Mouse (Mus musculus): ENCODE measurements around the gene Ap2s1.
"Not testable (repeated sequence)": the region's sequence is repeated elsewhere in the genome, so short reads cannot be mapped to it uniquely, and the experiment has no call there.

The Ap2s1 gene

DNA sequence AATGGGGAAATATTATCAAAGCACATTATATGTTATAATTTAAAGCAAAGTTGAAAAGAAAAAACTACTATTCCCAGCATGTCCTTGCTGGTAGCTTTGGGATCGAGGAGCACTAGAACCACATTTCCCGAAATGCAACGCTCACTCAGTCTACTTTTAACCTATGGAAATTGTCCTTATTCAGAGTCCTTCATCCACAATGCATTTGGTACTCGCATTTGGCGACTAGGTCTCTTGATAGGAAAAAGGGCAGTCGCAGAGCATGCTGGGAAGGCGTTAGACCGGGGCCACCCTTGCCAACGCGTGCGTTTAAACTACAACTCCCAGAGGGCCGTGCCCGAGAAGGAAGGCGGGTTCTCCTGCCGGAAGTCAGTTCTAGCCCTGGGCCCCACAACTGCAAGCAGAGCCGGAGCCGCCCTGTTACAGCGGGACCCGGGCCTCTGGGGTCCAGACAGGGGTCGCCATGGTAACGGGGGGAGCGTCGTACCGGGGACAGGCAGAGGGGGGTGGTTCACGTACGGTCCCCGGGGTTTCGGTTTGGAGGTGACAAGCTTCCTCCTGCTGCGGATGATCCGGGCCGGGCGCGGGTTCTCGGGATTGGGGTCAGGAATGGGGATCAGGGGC, at the start of gene Ap2s1:
TSS of gene Ap2s1 (plus strand) at position 338 of the 624 bp plus-strand sequence.
- DNase-seq (ENCODE audit: low spot score in 2 of 2): peak; percentile 95 to 96

DNA sequence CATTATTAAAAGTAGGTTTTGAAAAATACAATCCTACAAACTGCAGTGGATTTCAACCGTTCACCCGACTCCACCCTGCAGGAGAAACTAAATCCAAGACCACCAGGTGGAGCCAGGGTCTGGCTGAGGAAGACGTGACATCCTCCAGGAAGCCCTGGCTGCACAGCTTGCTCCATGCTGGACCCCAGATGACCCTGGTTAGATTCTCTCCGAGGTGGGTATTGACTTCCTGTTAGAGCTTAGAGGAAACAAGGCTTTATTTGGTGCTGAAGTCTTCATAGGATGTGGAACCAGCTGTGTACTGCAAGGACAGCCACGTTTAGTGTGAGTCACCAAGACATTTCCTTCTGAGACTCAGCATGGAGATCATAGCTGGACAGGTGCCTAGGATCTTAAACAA, 49.0 kb upstream of the Ap2s1 start:
- no peak for DNase-seq (ENCODE audit: low spot score in 2 of 2)

DNA sequence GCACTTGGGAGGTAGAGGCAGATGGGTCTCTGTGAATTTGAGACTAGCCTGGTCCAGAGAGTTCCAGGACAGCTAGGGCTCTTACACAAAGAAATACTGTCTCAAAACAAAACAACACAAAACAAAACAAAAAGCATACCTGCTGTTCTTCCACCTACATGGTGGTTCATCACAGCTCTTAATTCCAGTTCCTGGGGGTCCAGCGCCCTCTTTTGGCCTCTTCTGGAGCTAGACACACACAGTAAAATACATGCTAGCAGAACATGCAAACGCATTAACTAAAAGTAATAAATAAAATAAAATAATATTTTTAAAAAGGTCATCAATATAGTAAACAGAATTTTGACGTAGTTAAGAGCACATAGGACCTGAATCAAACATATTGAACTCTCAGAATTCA, 43.2 kb upstream of the Ap2s1 start:
- DNase-seq (ENCODE audit: low spot score in 2 of 2): peak in 1 of 2 experiments; percentile 19

DNA sequence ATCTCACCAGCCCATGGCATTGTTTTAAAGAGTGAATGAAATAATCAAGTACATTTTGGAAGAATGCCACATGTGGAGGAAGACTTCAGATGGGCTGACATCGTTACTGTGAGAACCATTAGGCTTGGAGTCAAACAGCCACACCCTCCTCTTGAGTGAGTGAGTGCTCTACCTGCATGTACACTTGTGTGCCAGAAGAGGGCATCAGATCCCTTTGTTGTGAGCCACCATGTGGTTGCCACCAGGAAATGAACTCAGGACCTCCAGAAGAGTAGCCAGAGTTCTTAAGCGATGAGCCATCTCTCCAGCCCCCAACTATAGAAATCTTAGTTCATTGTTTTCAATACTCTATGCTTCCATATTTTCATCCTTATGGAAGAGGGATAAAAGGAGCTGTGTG, 39.2 kb upstream of the Ap2s1 start:
- DNase-seq (ENCODE audit: low spot score in 2 of 2): no peak

DNA sequence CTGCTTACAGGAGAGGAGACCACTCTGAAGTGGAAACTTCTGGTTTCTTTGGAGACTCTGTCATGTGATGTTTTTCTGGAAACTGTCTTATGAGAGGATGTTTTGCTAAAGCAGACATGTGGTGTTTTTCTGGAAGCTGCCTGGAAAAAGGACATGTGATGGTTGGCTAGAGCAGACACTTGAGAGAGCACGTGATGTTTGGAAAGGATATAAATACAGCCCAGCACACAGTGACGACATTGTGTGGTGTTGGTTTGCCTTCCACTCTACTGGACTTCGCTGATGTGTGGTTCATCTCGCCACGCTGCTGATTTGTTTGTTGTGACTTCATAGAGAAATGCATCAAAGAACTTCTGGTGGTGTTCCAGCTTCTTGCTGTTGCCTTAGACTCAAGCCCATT, 37.6 kb upstream of the Ap2s1 start:
- no peak for DNase-seq (ENCODE audit: low spot score in 2 of 2)

DNA sequence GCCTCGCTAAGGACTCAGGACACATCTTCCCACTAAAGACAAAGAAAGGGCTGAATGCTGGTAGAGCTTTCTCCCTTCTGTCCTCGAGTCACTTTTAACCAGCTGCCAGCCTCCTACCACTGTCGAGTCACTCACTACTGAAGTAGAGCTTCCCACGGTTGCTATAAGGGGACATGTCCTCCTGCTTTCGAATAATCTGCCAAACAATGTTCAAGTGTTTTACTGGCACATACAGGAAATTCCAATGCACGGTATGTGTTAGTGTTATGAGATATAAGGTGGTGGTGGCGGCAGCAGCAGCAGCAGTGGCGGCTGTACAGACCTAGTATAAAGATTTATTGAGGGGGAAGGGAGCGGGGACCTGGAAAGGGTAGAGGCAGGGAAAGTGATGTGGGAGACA, 31.8 kb upstream of the Ap2s1 start:
- DNase-seq (ENCODE audit: low spot score in 2 of 2): no peak

DNA sequence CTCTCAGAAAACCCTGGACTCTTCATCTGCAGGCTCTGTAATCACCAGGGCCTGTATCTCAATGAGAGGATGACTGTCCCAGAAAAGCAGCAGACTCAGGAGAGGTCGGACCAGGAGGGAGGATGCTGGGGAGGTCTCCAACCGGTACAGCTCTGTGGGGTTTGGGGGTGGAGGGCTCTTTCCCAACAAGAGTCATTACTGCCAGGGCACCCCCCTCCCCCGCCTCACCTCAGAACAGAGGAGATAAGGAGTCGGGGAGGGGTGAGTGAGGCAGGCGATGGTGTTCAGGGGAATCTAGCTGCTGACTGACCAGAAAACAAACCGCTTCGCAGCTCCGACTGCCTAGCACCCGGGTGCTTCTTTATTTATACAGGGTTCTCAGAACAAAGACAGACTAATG, 30.0 kb upstream of the Ap2s1 start:
- no peak for DNase-seq (ENCODE audit: low spot score in 2 of 2)

DNA sequence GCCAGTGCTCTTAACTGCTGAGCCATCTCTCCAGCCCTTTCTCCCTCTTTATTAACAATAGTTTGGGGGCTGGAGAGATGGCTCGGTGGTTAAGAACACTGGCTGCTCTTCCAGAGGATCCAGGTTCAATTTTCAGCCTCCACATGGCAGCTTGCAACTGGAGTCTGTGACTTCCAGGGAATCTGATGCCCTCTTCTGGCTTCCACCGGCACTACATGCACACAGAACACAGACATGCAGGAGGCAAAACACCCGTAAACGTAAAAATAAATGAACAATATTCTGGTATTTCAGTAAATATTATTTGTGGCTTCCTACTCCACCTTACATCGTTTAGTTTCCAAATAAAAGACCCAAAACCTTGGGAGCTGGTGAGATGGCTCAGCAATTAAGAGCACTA, 27.6 kb upstream of the Ap2s1 start:
- DNase-seq (ENCODE audit: low spot score in 2 of 2): no peak

DNA sequence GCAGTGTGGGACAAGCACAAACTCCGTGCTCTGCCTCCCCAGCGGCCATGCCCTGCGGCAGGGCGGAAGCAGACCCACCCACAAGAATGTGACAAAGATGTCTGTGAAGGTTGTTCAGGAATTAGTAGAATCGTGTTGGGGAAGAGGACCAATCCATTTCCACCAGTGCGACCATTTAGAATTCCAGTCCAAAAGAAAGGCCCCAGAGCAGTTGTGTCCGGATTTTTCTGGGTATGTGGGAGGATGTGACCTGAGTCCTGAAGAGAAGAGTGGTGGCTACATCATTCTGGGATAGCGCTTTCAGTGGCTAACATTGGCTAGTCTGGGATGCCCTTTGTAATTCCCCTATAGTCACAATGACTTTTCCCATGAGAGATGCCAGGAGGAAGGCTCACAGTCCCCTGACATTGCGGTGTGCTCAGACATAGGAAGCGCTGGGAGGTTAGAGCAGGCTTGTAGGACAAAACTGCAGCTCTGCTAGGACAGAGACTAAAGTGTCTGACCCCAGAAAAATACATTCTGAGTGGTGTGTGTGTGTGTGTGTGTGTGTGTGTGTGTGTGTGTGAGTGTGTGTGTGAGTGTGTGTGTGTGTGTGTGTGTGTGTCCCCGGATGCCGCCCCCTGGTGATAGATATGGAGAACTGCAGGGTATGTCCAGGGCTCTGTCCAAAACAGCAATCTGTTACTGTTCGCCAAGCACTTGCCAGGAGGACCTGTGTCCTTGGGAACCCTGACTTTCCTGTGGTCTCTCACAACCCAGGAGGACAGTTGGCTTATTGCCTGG, 25.4 kb upstream of the Ap2s1 start:
- DNase-seq (ENCODE audit: low spot score in 2 of 2): no peak

DNA sequence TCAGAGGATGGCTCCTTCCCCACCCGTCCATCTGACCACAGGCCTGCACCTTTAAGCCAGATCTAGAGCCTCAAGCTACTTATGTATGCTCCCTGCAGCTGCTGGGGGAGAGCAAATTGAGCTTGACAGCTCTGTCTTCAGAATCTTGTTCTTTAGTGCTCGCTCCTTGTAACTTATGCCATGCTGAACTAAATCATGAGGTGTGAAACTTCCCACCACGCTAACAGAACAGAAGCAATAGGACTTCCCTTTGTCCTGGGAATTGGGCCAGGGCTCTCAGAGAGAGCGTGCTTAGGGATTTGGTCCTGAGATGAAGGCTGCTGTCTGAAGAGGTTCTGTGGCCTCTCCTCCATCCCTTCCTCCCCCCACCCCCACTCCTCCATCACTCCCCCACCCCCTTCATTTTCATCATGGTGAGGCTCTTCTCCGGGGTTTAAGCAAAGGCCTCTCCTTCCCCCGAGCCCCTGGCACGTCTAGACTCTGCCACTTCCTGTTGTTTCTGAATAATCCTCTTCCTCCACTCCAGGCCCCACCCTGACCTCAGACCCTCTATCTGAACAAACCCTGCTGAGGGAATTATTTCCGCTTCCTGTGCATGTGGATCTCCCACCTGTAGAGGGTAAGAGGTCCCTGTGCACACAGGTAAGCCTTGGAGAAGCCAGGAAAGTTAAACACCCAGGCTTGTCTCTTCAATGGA, 21.6 kb upstream of the Ap2s1 start:
- not testable (repeated sequence) for DNase-seq (ENCODE audit: low spot score in 2 of 2)

DNA sequence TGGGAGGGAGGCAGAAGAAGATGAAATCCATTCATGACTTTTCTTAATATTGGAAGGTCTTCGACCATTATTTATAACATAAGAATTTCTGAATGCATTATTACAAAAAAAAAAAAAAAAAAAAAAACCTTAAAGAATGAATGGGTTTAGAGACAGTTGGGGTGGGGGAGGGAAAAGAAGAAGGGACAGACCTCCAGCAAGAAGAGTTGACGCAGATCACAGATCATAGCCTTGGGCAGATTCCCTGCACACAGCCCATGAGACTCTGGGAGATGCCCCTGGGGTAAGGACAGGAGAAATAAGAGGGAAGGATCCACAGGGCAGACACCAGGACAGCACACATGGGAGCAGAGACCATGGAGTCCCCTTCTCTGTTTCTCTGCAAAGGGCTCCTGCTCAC, 16.6 kb upstream of the Ap2s1 start, which contains the start of gene Ceacam9:
TSS of gene Ceacam9 (plus strand) at position 301 of the 400 bp plus-strand sequence.
- no peak for DNase-seq (ENCODE audit: low spot score in 2 of 2)

DNA sequence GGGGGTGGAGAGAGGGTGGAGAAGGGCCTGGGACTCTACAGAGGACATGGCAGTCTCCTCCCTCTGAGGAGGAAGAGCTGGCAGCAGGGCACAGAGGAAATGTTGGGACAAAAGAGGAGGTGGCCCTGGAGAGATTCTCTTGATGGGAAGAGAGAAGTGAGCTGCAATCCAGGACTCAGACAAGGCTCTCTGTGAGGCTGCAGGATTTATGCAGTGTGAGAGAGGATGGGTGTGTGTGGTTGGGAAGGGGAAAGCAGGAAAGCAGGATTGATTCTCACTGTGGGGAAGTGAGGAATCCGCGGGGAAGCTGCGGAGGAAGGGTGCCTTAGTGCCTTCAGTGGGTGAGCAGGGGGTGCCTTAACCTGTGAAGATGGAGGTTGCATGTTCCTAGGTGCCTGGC, 15.7 kb upstream of the Ap2s1 start:
- not testable (repeated sequence) for DNase-seq (ENCODE audit: low spot score in 2 of 2)

DNA sequence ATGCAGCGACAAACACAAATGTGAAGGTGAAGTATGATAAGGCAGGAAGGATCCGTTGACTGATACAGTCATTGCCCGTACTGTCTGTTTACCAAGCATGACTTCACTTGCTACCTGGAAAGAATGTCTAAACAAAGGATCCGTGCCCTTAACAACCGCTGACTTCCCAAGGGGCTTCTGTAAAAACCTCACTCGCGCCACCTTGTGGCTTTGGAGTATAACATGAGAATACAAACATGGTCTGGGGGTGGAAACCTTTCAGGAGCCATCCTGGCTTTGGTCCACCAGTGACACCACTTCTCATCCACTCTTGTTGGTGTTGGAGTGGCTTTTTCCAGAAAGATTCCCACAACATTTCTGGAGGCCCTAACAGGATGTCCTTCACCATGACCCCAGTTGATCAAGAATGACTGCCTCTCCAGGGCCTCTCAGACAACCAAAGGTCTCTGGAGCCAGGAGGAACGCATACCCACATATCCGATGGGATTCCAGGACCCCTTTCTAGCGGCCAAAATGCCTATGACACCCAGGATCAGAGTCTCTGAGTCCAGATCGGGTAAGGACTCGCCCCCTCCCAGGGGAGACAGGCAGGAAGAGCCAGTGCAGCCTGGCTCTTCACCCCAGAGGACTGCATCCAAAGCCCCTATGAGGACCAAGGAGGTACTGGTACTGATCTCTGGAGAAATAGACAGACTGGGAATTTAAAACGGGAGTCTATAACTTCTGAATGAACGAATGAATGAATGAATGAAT, 9.4 kb upstream of the Ap2s1 start:
- peak; percentile 35 to 52 for DNase-seq (ENCODE audit: low spot score in 2 of 2)

DNA sequence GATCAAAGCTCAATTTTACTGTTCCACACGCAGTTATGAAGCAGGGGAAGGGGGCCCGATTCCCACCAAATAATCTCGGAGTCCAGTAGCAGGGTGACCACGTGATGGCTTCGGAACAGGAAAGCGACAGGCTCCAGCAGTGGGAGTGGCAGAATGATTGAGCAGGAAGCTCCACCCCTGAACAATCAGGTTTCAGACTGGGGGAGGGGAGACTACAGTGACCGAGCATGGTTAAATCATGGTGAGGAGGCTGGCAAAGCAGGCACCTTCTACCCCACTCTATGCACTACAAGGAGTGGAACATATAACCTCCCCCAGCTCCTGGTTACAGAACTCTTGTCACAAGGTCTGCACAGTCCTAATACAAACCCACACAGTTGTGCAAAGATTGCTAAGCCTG, 8.6 kb upstream of the Ap2s1 start:
- not testable (repeated sequence) for DNase-seq (ENCODE audit: low spot score in 2 of 2)

DNA sequence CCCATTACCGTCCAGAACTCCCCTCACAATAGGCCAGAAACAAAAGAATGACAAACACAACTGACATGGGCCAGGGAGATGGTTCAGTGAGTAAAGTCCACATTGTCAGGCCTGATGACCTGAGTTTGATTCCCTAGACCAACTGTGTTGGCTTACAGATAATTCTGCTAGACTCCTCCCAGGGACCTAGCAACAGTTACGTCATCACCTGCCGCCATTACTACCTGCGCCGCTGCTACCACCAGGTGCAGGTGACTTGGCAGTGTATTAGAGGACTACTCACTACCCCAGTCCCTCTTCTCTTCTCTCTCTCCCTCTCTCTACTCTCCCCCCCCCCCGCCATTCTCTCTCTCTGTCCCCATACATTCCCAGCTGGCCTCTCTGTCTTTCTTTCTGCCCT, 7.4 kb upstream of the Ap2s1 start:
- DNase-seq (ENCODE audit: low spot score in 2 of 2): no peak

DNA sequence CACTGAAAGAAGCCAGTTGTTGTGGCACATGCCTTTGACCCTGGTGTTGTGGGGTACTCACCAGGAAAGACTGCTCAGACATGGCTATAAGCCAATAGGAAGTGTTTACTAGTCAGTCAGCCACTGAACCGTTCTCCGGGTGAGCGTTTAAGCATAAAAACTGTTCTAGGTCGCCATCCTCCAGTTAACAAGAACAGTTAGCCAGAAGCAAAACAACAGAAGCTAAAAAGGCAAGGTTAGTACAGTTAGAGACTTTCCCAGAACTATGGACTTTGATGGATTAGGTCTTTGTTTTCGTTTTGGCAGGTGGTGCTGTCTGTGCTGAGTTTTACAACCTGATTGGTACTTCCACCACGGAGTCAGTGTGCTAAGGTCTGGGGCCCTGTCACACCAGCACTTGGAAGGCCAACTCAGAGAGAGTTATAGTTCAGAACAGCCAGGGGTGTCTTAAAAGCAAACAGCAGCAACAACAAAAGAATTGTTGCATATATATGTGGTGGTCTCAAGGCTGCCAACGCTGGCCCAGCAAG, 6.3 kb upstream of the Ap2s1 start:
- no peak for DNase-seq (ENCODE audit: low spot score in 2 of 2)

DNA sequence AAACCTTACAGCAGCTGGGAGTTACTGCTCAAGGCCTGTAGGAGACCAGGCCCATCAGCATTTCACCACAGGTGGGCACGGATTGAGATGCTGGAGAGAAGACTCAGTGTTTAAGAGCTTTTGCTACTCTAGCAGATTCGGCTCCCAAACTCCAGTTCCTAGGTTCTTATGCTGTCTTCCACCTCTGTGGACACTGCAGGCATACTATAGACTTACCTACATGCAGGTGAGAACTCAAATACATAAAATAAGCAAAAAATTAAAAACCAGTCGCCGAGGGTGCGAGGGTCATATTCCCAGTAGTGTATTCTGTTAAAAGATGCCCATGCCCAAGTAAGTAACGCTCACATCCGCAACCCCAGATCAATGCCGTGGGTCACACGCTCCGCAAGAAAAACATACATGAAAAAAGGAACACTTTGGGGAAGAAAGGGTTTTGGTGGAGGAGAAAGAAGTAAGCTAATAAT, 571 bp upstream of the Ap2s1 start:
- DNase-seq (ENCODE audit: low spot score in 2 of 2): no peak

DNA sequence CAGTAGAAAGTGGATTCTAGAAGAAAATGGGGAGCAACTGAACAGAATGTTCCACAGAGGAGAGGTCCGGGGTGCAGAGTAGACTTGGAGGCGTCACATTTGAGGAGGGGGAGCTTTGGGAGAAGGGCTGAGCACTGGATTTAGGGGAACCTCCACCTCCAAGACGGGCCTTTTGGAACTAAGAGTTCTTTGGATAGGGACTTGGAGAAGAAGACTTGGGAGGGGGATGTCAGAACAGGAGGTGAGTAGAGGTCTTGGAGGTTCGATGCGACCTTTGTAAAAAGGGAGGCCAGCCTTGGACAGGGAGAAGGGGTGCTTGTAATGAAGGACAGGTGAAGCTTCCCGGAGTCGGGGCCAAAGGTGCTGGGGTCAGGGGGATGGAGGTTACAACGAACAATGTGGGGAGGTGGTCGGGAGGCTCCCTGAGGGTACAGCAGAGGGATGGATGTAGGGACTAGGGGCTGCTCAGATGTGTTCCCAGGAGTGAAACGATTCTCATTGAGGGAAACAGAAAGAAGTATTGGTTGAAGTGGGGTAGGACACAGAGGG, 920 bp downstream of the Ap2s1 start:
- DNase-seq (ENCODE audit: low spot score in 2 of 2): no peak

DNA sequence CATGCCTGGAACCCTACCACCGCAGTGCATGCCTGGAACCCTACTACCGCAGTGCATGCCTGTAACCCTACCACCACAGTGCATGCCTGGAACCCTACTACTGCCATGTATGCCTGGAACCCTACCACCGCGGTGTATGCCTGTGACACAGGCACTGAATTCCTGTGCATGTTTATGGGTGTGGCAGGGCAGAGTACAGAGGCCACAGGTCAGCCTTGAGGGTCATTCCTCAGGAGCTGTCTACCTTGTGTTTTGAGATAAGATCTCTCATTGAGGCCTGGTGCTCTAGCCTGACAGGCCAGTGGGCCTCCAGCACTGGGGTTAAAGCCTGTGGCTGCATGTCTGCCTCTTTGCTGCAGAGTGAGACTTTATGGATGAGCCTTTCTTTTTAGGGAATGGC, 7.2 kb downstream of the Ap2s1 start:
- DNase-seq (ENCODE audit: low spot score in 2 of 2): no peak

DNA sequence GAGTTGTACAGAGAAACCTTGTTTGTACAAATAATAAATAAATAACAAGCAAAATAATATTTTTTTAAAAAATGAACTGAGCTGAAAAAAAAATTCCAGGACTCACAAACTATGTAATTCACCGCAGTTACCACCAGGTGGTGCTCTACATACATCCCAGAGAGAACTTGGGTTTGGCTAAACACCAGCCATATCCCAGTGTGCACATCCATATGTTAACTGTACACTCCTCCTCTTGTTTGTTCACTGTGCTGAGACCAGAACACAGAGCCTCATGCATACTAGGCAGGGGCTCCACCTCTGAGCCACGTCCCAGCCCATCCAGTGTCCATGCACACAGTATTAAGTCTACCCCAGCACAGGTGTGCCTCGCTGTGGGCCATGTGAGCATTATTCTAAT, 7.9 kb downstream of the Ap2s1 start:
- no peak for DNase-seq (ENCODE audit: low spot score in 2 of 2)

DNA sequence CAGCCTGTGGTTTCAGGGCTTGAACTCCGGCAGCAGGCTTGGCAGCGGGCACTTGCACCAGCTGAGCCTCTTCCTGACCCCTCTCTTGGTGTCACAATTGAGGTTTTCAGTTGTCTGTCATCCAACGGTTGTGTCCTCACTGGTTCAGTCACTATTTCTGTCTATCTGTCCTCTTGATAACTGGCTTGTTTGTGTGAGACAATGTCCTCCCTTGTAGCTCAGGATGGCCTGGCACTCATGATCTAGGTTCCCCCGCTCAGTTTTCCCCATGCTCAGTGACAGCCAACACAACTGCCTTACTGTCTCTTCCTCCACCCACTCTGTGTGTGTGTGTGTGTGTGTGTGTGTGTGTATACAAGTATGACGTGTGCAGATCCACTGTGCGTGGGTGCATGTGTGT, 9.4 kb downstream of the Ap2s1 start:
- DNase-seq (ENCODE audit: low spot score in 2 of 2): no peak

Measured in urinary bladder, postnatal 36 days (tissue).